Mouse (Mus musculus) 416B (cell line): Measurements from ENCODE around the gene Gm20388.

Experiments
- DNase-seq: peaks from one replicate; pipeline ENCODE4 v3.0.0; 2011; ENCODE audit warnings: low read depth

Gm20388 gene

GRCm38 (mm10) chr8:121977819-121978590 is 2067.4 kb downstream of the Gm20388 start:
- DNase-seq, result peak; percentile 81

- DNase-seq, result no peak
Measured at GRCm38 (mm10) chr8:121978670-121979069, 2068.0 kb downstream of the Gm20388 start.

GRCm38 (mm10) chr8:121980792-121981519 is 2070.3 kb downstream of the Gm20388 start:
- DNase-seq, result no peak

- DNase-seq, result no peak
Measured at GRCm38 (mm10) chr8:121981520-121981895, 2070.9 kb downstream of the Gm20388 start.

- no peak for DNase-seq
Measured at GRCm38 (mm10) chr8:121985673-121986072, 2075.0 kb downstream of the Gm20388 start.

GRCm38 (mm10) chr8:121987892-121988291 is 2077.3 kb downstream of the Gm20388 start:
- DNase-seq, result no peak

- DNase-seq, result no peak
Measured at GRCm38 (mm10) chr8:121990506-121991255, 2080.0 kb downstream of the Gm20388 start.

GRCm38 (mm10) chr8:121991611-121992010 is 2081.0 kb downstream of the Gm20388 start:
- DNase-seq, result no peak

GRCm38 (mm10) chr8:121992911-121993310 is 2082.3 kb downstream of the Gm20388 start:
- DNase-seq, result no peak

- peak; percentile 36 for DNase-seq
Measured at GRCm38 (mm10) chr8:121995112-121995511, 2084.5 kb downstream of the Gm20388 start.

- no peak for DNase-seq
Measured at GRCm38 (mm10) chr8:121995895-121996294, 2085.3 kb downstream of the Gm20388 start.

- no peak for DNase-seq
Measured at GRCm38 (mm10) chr8:121998631-121999030, 2088.0 kb downstream of the Gm20388 start.

- peak; percentile 33 for DNase-seq
Measured at GRCm38 (mm10) chr8:121999211-121999610, 2088.6 kb downstream of the Gm20388 start.

GRCm38 (mm10) chr8:122001339-122002115 is 2090.9 kb downstream of the Gm20388 start:
- no peak for DNase-seq

- DNase-seq, result no peak
Measured at GRCm38 (mm10) chr8:122003646-122004045, 2093.0 kb downstream of the Gm20388 start.

- no peak for DNase-seq
Measured at GRCm38 (mm10) chr8:122004131-122004530, 2093.5 kb downstream of the Gm20388 start.

GRCm38 (mm10) chr8:122005422-122006204 is 2095.0 kb downstream of the Gm20388 start:
- DNase-seq, result no peak

- no peak for DNase-seq
Measured at GRCm38 (mm10) chr8:122006688-122007484, 2096.2 kb downstream of the Gm20388 start.

GRCm38 (mm10) chr8:122008395-122008794 is 2097.8 kb downstream of the Gm20388 start:
- DNase-seq, result no peak

GRCm38 (mm10) chr8:122010638-122011037 is 2100.0 kb downstream of the Gm20388 start:
- DNase-seq, result no peak
